Mouse (Mus musculus) forebrain, embryonic 12.5 days (tissue): ENCODE data around the gene Zdhhc13. TPM values are rescaled to one million over a fixed set of nuclear protein-coding genes. Genes with fewer than 3 reads are reported as not detected.

Experiments used
- ATAC-seq: fragments of 200-750 bp; cut with Nextera tagmentation; 2 replicates; pipeline ENCODE4 v1.8.0; 2017; ENCODE audit warnings: moderate TSS enrichment; ENCODE audit not compliant: low FRiP score
- H3K27ac ChIP-seq: fragments of 300-500 bp; sonication (generic); 2 replicates; pipeline ENCODE4 v1.5.1; 2016; ENCODE audit warnings: mild to moderate bottlenecking
- H3K27me3 ChIP-seq: fragments of 300-500 bp; sonication (generic); 2 replicates; pipeline ENCODE4 v1.6.1; 2016; ENCODE audit warnings: mild to moderate bottlenecking
- H3K36me3 ChIP-seq: fragments of 300-500 bp; sonication (generic); replicated peaks from 2 replicates; pipeline ENCODE4 v1.6.1; 2016; ENCODE audit warnings: mild to moderate bottlenecking
- H3K4me1 ChIP-seq: fragments of 300-500 bp; sonication (generic); 2 replicates; pipeline ENCODE4 v1.6.1; 2016
- H3K4me2 ChIP-seq: fragments of 300-500 bp; sonication (generic); 2 replicates; pipeline ENCODE4 v1.6.1; 2016; ENCODE audit warnings: mild to moderate bottlenecking, moderate library complexity
- H3K4me3 ChIP-seq: fragments of 300-500 bp; sonication (generic); replicated peaks from 2 replicates; pipeline ENCODE4 v1.5.1; 2016; ENCODE audit warnings: mild to moderate bottlenecking
- H3K9ac ChIP-seq: fragments of 300-500 bp; sonication (generic); 2 replicates; pipeline ENCODE4 v1.6.1; 2016; ENCODE audit warnings: mild to moderate bottlenecking
- H3K9me3 ChIP-seq: fragments of 300-500 bp; sonication (generic); 2 replicates; pipeline ENCODE4 v1.6.1; 2016
- WGBS: fragments of 180-500 bp; shearing (Covaris S2); methylation state at CpG from one replicate; pipeline ENCODE4 v1.1.7; 2016; 5-methylcytosine and 5-hydroxymethylcytosine counted together
- polyA plus RNA-seq: library from polyadenylated mRNA; unstranded; fragments of >200 nt; fragmentation: Nextera tagmentation; extraction: Ambion mirVana; gene quantifications from 2 replicates; pipeline ENCODE4 v1.2.1, GENCODE M21; 2016

Zdhhc13 gene
- 38.9 and 39.5 TPM in 2 replicates for polyA plus RNA-seq

- 0 out of 2 replicates have a peak within 1 kb of the TSS, but pooled peaks have one; percentile 47 for H3K27ac ChIP-seq
- H3K9me3 ChIP-seq, result no peaks in the 10 kb centered on the region
- no peaks in the 10 kb centered on the region for H3K27me3 ChIP-seq
- H3K36me3 ChIP-seq, result no peaks in the 10 kb centered on the region; the same call in 1 of the 2 replicates
- peak within 1 kb of the TSS; percentile 87 for H3K4me3 ChIP-seq
- H3K4me1 ChIP-seq, result peaks cover 16% of the 10 kb centered on the region
- peak within 1 kb of the TSS; percentile 67 for H3K4me2 ChIP-seq
- under 1% methylated on average over 57 of the region's 57 CpGs for WGBS
- ATAC-seq, result peak; percentile 99
- H3K9ac ChIP-seq, result peak within 1 kb of the TSS; percentile 88
Measured at GRCm38 (mm10) chr7:48788851-48789572, at the start of gene Zdhhc13. TSS of gene Zdhhc13 (plus strand) at chr7:48789003.

- no peaks in the 10 kb centered on the region for H3K27me3 ChIP-seq
- peaks cover 8% of the 10 kb centered on the region; the same call in 1 of the 2 replicates for H3K4me1 ChIP-seq
- H3K4me2 ChIP-seq, result peak overlapping the region; percentile 75
- 1% methylated on average over 24 of the region's 24 CpGs for WGBS
- H3K9me3 ChIP-seq, result no peaks in the 10 kb centered on the region
- no peaks in the 10 kb centered on the region for H3K36me3 ChIP-seq
- H3K27ac ChIP-seq, result peak overlapping the region; percentile 47; the same call in 1 of the 2 replicates
- H3K4me3 ChIP-seq, result peak overlapping the region; percentile 41
- peak; percentile 89 for ATAC-seq
- H3K9ac ChIP-seq, result peak overlapping the region; percentile 56
Measured at GRCm38 (mm10) chr7:48749298-48750163, 39.3 kb upstream of the Zdhhc13 start.

- H3K27ac ChIP-seq, result no peak overlapping the region
- H3K27me3 ChIP-seq, result no peaks in the 10 kb centered on the region
- H3K9me3 ChIP-seq, result no peaks in the 10 kb centered on the region
- H3K36me3 ChIP-seq, result no peaks in the 10 kb centered on the region
- 58% methylated on average over 8 of the region's 8 CpGs for WGBS
- H3K4me3 ChIP-seq, result peak overlapping the region; percentile 41; the same call in 1 of the 2 replicates
- no peak overlapping the region for H3K4me2 ChIP-seq
- H3K4me1 ChIP-seq, result peaks cover 8% of the 10 kb centered on the region; the same call in 1 of the 2 replicates
- peak; percentile 20 for ATAC-seq
- no peak overlapping the region for H3K9ac ChIP-seq
Measured at GRCm38 (mm10) chr7:48750164-48750809, 38.5 kb upstream of the Zdhhc13 start.

GRCm38 (mm10) chr7:48751222-48751621 is 37.6 kb upstream of the Zdhhc13 start:
- H3K36me3 ChIP-seq, result no peaks in the 10 kb centered on the region
- H3K4me1 ChIP-seq, result peaks cover 8% of the 10 kb centered on the region; the same call in 1 of the 2 replicates
- no peak for ATAC-seq
- no peaks in the 10 kb centered on the region for H3K27me3 ChIP-seq
- no peak overlapping the region for H3K4me2 ChIP-seq
- WGBS, result 85% methylated on average over 5 of the region's 5 CpGs
- H3K9ac ChIP-seq, result no peak overlapping the region
- no peak overlapping the region for H3K27ac ChIP-seq
- H3K4me3 ChIP-seq, result no peak overlapping the region
- H3K9me3 ChIP-seq, result no peaks in the 10 kb centered on the region

- Histone ChIP-seq H3K4me3 (no peak overlapping the region), H3K27ac (no peak overlapping the region), H3K9me3 (no peaks in the 10 kb centered on the region), H3K36me3 (no peaks in the 10 kb centered on the region), H3K4me1 (peaks cover 7% of the 10 kb centered on the region; the same call in 1 of the 2 replicates), H3K27me3 (no peaks in the 10 kb centered on the region), H3K9ac (no peak overlapping the region), H3K4me2 (no peak overlapping the region)
- WGBS, result 84% methylated on average over 3 of the region's 3 CpGs
- no peak for ATAC-seq
Measured at GRCm38 (mm10) chr7:48754415-48754974, 34.3 kb upstream of the Zdhhc13 start.

- H3K36me3 ChIP-seq, result no peaks in the 10 kb centered on the region
- ATAC-seq, result no peak
- H3K27ac ChIP-seq, result no peak overlapping the region
- H3K4me1 ChIP-seq, result no peaks in the 10 kb centered on the region
- 88% methylated on average over 3 of the region's 3 CpGs for WGBS
- no peaks in the 10 kb centered on the region for H3K9me3 ChIP-seq
- no peak overlapping the region for H3K4me3 ChIP-seq
- H3K9ac ChIP-seq, result no peak overlapping the region
- H3K27me3 ChIP-seq, result no peaks in the 10 kb centered on the region
- no peak overlapping the region for H3K4me2 ChIP-seq
Measured at GRCm38 (mm10) chr7:48755825-48756224, 33.0 kb upstream of the Zdhhc13 start.

GRCm38 (mm10) chr7:48756306-48756931 is 32.4 kb upstream of the Zdhhc13 start:
- no peak for ATAC-seq
- no peaks in the 10 kb centered on the region for H3K4me1 ChIP-seq
- H3K36me3 ChIP-seq, result no peaks in the 10 kb centered on the region
- no peak overlapping the region for H3K9ac ChIP-seq
- H3K4me2 ChIP-seq, result no peak overlapping the region
- no peaks in the 10 kb centered on the region for H3K9me3 ChIP-seq
- no peaks in the 10 kb centered on the region for H3K27me3 ChIP-seq
- H3K27ac ChIP-seq, result no peak overlapping the region
- H3K4me3 ChIP-seq, result no peak overlapping the region
- 90% methylated on average over 4 of the region's 4 CpGs for WGBS

- Histone ChIP-seq H3K9me3 (no peaks in the 10 kb centered on the region), H3K36me3 (no peaks in the 10 kb centered on the region), H3K9ac (no peak overlapping the region), H3K27me3 (no peaks in the 10 kb centered on the region), H3K4me1 (no peaks in the 10 kb centered on the region), H3K4me3 (no peak overlapping the region), H3K4me2 (no peak overlapping the region), H3K27ac (no peak overlapping the region)
- ATAC-seq, result no peak
- 72% methylated on average over 1 of the region's 1 CpGs for WGBS
Measured at GRCm38 (mm10) chr7:48758083-48758482, 30.7 kb upstream of the Zdhhc13 start.

- ATAC-seq, result no peak
- Histone ChIP-seq H3K9ac (no peak overlapping the region), H3K4me2 (no peak overlapping the region), H3K9me3 (no peaks in the 10 kb centered on the region), H3K27ac (no peak overlapping the region), H3K36me3 (no peaks in the 10 kb centered on the region), H3K27me3 (no peaks in the 10 kb centered on the region), H3K4me3 (no peak overlapping the region), H3K4me1 (no peaks in the 10 kb centered on the region)
- WGBS, result 73% methylated on average over 1 of the region's 1 CpGs
Measured at GRCm38 (mm10) chr7:48760789-48761188, 28.0 kb upstream of the Zdhhc13 start.

GRCm38 (mm10) chr7:48762289-48762688 is 26.5 kb upstream of the Zdhhc13 start:
- Histone ChIP-seq H3K4me3 (no peak overlapping the region), H3K9me3 (no peaks in the 10 kb centered on the region), H3K9ac (no peak overlapping the region), H3K4me1 (no peaks in the 10 kb centered on the region), H3K36me3 (no peaks in the 10 kb centered on the region), H3K4me2 (no peak overlapping the region), H3K27me3 (no peaks in the 10 kb centered on the region), H3K27ac (no peak overlapping the region)
- 81% methylated on average over 1 of the region's 1 CpGs for WGBS
- no peak for ATAC-seq

GRCm38 (mm10) chr7:48762721-48763120 is 26.1 kb upstream of the Zdhhc13 start:
- Histone ChIP-seq H3K27ac (no peak overlapping the region), H3K4me2 (no peak overlapping the region), H3K36me3 (no peaks in the 10 kb centered on the region), H3K4me1 (no peaks in the 10 kb centered on the region), H3K27me3 (no peaks in the 10 kb centered on the region), H3K4me3 (no peak overlapping the region), H3K9ac (no peak overlapping the region), H3K9me3 (no peaks in the 10 kb centered on the region)
- 85% methylated on average over 3 of the region's 3 CpGs for WGBS
- no peak for ATAC-seq
